Mouse (Mus musculus): Measurements from ENCODE around the gene Hipk2.
"Not testable (repeated sequence)": the region's sequence is repeated elsewhere in the genome, so short reads cannot be mapped to it uniquely, and the experiment has no call there.

Hipk2 gene

GRCm38 (mm10) chr6:38691052-38691451 is 184.9 kb downstream of the Hipk2 start:
- no peak for DNase-seq

- no peak for DNase-seq
Observed at GRCm38 (mm10) chr6:38690615-38691014, 185.3 kb downstream of the Hipk2 start.

- no peak for DNase-seq
Observed at GRCm38 (mm10) chr6:38688841-38689240, 187.1 kb downstream of the Hipk2 start.

DNA sequence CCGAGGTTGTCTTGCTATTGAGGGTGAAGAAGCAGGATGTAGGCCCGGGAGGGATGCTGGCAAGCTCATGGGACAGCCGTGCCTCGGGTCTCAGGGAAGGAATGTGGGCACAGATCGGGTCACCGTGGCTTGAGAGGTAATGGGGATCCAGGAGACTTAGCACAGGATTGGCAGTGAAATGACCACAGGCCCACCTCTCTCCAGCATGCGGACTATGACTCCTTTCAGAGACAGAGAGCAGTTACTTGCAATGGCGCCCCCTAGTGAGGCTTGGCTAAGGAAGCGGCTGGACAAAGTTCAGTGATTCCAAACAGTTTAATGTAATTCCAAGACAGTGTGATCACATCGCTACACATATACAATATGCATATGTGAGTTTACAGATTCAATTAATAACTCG is 188.7 kb downstream of the Hipk2 start:
- peak in 1 of 2 experiments; percentile 50 for DNase-seq

DNA sequence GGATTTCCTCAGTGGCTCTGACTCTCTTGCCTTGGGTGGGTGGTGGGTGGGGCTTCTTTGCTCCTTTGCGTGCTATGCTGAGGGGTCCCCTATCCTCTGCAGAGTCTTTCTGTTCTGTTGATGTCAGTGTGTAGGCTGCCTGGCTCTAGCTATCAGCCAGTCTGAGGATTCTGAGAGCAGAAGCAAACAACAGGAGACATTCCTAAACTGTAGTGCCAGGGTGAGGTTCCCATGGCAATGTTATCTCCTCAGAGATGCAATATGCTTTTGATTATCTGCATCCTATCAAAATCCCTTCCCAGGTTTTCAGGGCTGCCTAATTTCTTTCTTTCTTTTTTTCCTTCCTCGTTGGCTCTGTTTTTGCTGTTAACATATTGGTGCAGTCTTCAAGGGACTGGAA is 193.4 kb downstream of the Hipk2 start:
- DNase-seq: no peak

GRCm38 (mm10) chr6:38677629-38678028 is 198.3 kb downstream of the Hipk2 start:
- DNase-seq: no peak

GRCm38 (mm10) chr6:38676723-38677122 is 199.2 kb downstream of the Hipk2 start:
- no peak for DNase-seq

- no peak for DNase-seq
Observed at GRCm38 (mm10) chr6:38676217-38676616, 199.7 kb downstream of the Hipk2 start.

- DNase-seq: no peak
Observed at GRCm38 (mm10) chr6:38672011-38672410, 204.0 kb downstream of the Hipk2 start.

GRCm38 (mm10) chr6:38671270-38671669 is 204.7 kb downstream of the Hipk2 start:
- DNase-seq: no peak

- not testable (repeated sequence) for DNase-seq
Observed at GRCm38 (mm10) chr6:38670488-38670887, 205.5 kb downstream of the Hipk2 start.

- DNase-seq: no peak
Observed at GRCm38 (mm10) chr6:38669580-38669979, 206.4 kb downstream of the Hipk2 start.

- peak; percentile 30 to 53 for DNase-seq
Observed at GRCm38 (mm10) chr6:38662714-38663615, 213.0 kb downstream of the Hipk2 start, which contains the start of gene Clec2l. Clec2l (plus strand) TSS chr6:38663069.

GRCm38 (mm10) chr6:38661626-38662025 is 214.3 kb downstream of the Hipk2 start:
- no peak for DNase-seq

DNA sequence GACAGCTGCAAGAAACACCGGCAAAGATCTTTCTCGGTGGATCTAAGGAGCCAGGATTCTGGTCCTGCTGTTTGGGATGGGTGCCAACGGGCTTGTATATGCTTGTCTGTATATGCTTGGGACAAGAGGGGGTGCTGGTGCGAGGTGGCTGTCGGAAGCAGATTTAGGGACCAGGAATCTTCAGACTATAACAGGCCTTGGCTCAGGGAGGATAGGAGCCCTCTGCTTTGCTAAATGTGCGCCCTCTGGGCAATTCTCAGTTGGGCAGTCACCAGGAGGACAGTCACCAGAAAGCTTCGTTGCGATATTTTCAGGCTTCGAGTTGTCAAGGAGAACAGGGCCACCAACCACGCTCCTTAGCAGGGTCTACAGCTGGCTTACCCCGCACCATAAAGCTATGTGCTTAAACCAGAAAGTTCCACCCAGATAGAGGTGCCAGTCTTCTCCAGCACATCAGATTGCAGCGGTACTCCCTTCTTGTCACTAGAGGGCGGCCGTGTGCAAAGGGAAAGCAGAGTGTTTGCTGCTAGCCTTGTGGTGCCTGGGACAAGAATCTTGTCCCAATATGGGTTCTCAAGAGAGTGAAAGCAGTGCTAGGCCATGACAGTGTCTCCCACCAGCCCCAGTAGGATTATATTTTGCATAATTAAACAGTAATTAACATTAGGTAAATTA is 225.6 kb downstream of the Hipk2 start:
- peak; percentile 59 to 77 for DNase-seq

- DNase-seq: peak in 1 of 2 experiments; percentile 26
Observed at GRCm38 (mm10) chr6:38649545-38649944, 226.4 kb downstream of the Hipk2 start.
